Mouse (Mus musculus): Measurements from ENCODE around the gene Ugt1a6b.

Ugt1a6b gene

GRCm38 (mm10) chr1:88225741-88226140 is 122.7 kb downstream of the Ugt1a6b start:
- Histone ChIP-seq H3K4me3 (replicated peaks; ENCODE audit: low read length) (no peak overlapping the region), H3K27me3 (ENCODE audit: insufficient read depth, low read length) (0 out of 2 replicates have a peak, but pooled peaks cover 3% of the 10 kb centered on the region), H3K9me3 (ENCODE audit: low read length) (0 out of 2 replicates have a peak, but pooled peaks cover 6% of the 10 kb centered on the region), H3K36me3 (ENCODE audit: insufficient read depth, low read length) (no peaks in the 10 kb centered on the region), H3K4me1 (replicated peaks; ENCODE audit: low read depth, low read length) (no peaks in the 10 kb centered on the region)
- TF ChIP-seq CTCF (conservative IDR thresholded peaks at IDR 0.05; ENCODE audit: low read length) (no peak), POU5F1 (IDR thresholded peaks at IDR 0.05; ENCODE audit: borderline replicate concordance, low read length) (no peak), NANOG (IDR thresholded peaks at IDR 0.05; ENCODE audit: borderline replicate concordance, low read length) (no peak)

- H3K4me3 ChIP-seq (replicated peaks; ENCODE audit: low read length) = no peak within 1 kb of the TSS
- H3K27me3 ChIP-seq (ENCODE audit: insufficient read depth, low read length) = 0 out of 2 replicates have a peak, but pooled peaks cover 7% of the 10 kb centered on the region
- peaks cover 8% of the 10 kb centered on the region; the same call in 1 of the 2 replicates for H3K9me3 ChIP-seq (ENCODE audit: low read length)
- no peaks in the 10 kb centered on the region for H3K36me3 ChIP-seq (ENCODE audit: insufficient read depth, low read length)
- TF ChIP-seq NANOG (IDR thresholded peaks at IDR 0.05; ENCODE audit: borderline replicate concordance, low read length) = no peak
- no peak for TF ChIP-seq POU5F1 (IDR thresholded peaks at IDR 0.05; ENCODE audit: borderline replicate concordance, low read length)
- no peak for TF ChIP-seq CTCF (conservative IDR thresholded peaks at IDR 0.05; ENCODE audit: low read length)
- no peaks in the 10 kb centered on the region for H3K4me1 ChIP-seq (replicated peaks; ENCODE audit: low read depth, low read length)
These were observed 123.8 kb downstream of the Ugt1a6b start, which contains the start of gene Mroh2a for GRCm38 (mm10) chr1:88226670-88227379. Mroh2a (plus strand) TSS chr1:88226986.

- no peak for TF ChIP-seq CTCF (conservative IDR thresholded peaks at IDR 0.05; ENCODE audit: low read length)
- no peak for TF ChIP-seq POU5F1 (IDR thresholded peaks at IDR 0.05; ENCODE audit: borderline replicate concordance, low read length)
- TF ChIP-seq NANOG (IDR thresholded peaks at IDR 0.05; ENCODE audit: borderline replicate concordance, low read length) = no peak
- Histone ChIP-seq H3K4me3 (replicated peaks; ENCODE audit: low read length) (no peak overlapping the region), H3K36me3 (ENCODE audit: insufficient read depth, low read length) (no peaks in the 10 kb centered on the region), H3K9me3 (ENCODE audit: low read length) (peaks cover 12% of the 10 kb centered on the region; the same call in 1 of the 2 replicates), H3K4me1 (replicated peaks; ENCODE audit: low read depth, low read length) (no peaks in the 10 kb centered on the region), H3K27me3 (ENCODE audit: insufficient read depth, low read length) (0 out of 2 replicates have a peak, but pooled peaks cover 10% of the 10 kb centered on the region)
These were observed 124.4 kb downstream of the Ugt1a6b start for GRCm38 (mm10) chr1:88227482-88227881.

GRCm38 (mm10) chr1:88228121-88228520 is 125.1 kb downstream of the Ugt1a6b start:
- Histone ChIP-seq H3K27me3 (ENCODE audit: insufficient read depth, low read length) (peaks cover 12% of the 10 kb centered on the region; the same call in 1 of the 2 replicates), H3K36me3 (ENCODE audit: insufficient read depth, low read length) (no peaks in the 10 kb centered on the region), H3K4me3 (replicated peaks; ENCODE audit: low read length) (no peak overlapping the region), H3K9me3 (ENCODE audit: low read length) (peaks cover 16% of the 10 kb centered on the region; the same call in 1 of the 2 replicates), H3K4me1 (replicated peaks; ENCODE audit: low read depth, low read length) (no peaks in the 10 kb centered on the region)
- TF ChIP-seq NANOG (IDR thresholded peaks at IDR 0.05; ENCODE audit: borderline replicate concordance, low read length) (no peak), CTCF (conservative IDR thresholded peaks at IDR 0.05; ENCODE audit: low read length) (no peak), POU5F1 (IDR thresholded peaks at IDR 0.05; ENCODE audit: borderline replicate concordance, low read length) (no peak)

GRCm38 (mm10) chr1:88229566-88229965 is 126.5 kb downstream of the Ugt1a6b start:
- Histone ChIP-seq H3K27me3 (ENCODE audit: insufficient read depth, low read length) (peaks cover 15% of the 10 kb centered on the region; the same call in 1 of the 2 replicates), H3K36me3 (ENCODE audit: insufficient read depth, low read length) (no peaks in the 10 kb centered on the region), H3K9me3 (ENCODE audit: low read length) (peaks cover 16% of the 10 kb centered on the region; the same call in 1 of the 2 replicates), H3K4me3 (replicated peaks; ENCODE audit: low read length) (no peak overlapping the region), H3K4me1 (replicated peaks; ENCODE audit: low read depth, low read length) (no peaks in the 10 kb centered on the region)
- TF ChIP-seq NANOG (IDR thresholded peaks at IDR 0.05; ENCODE audit: borderline replicate concordance, low read length) (no peak), POU5F1 (IDR thresholded peaks at IDR 0.05; ENCODE audit: borderline replicate concordance, low read length) (no peak), CTCF (conservative IDR thresholded peaks at IDR 0.05; ENCODE audit: low read length) (no peak)

GRCm38 (mm10) chr1:88229986-88230385 is 126.9 kb downstream of the Ugt1a6b start:
- Histone ChIP-seq H3K4me3 (replicated peaks; ENCODE audit: low read length) (no peak overlapping the region), H3K4me1 (replicated peaks; ENCODE audit: low read depth, low read length) (no peaks in the 10 kb centered on the region), H3K27me3 (ENCODE audit: insufficient read depth, low read length) (peaks cover 17% of the 10 kb centered on the region; the same call in 1 of the 2 replicates), H3K36me3 (ENCODE audit: insufficient read depth, low read length) (no peaks in the 10 kb centered on the region), H3K9me3 (ENCODE audit: low read length) (peaks cover 20% of the 10 kb centered on the region)
- TF ChIP-seq NANOG (IDR thresholded peaks at IDR 0.05; ENCODE audit: borderline replicate concordance, low read length) (no peak), CTCF (conservative IDR thresholded peaks at IDR 0.05; ENCODE audit: low read length) (no peak), POU5F1 (IDR thresholded peaks at IDR 0.05; ENCODE audit: borderline replicate concordance, low read length) (no peak)

- H3K36me3 ChIP-seq (ENCODE audit: insufficient read depth, low read length) = no peaks in the 10 kb centered on the region
- H3K4me1 ChIP-seq (replicated peaks; ENCODE audit: low read depth, low read length) = no peaks in the 10 kb centered on the region
- no peak overlapping the region for H3K4me3 ChIP-seq (replicated peaks; ENCODE audit: low read length)
- TF ChIP-seq NANOG (IDR thresholded peaks at IDR 0.05; ENCODE audit: borderline replicate concordance, low read length) = no peak
- no peak for TF ChIP-seq CTCF (conservative IDR thresholded peaks at IDR 0.05; ENCODE audit: low read length)
- no peak for TF ChIP-seq POU5F1 (IDR thresholded peaks at IDR 0.05; ENCODE audit: borderline replicate concordance, low read length)
- peaks cover 20% of the 10 kb centered on the region; the same call in 1 of the 2 replicates for H3K27me3 ChIP-seq (ENCODE audit: insufficient read depth, low read length)
- H3K9me3 ChIP-seq (ENCODE audit: low read length) = peaks cover 24% of the 10 kb centered on the region
These were observed 127.4 kb downstream of the Ugt1a6b start for GRCm38 (mm10) chr1:88230421-88230820.

- Histone ChIP-seq H3K27me3 (ENCODE audit: insufficient read depth, low read length) (peaks cover 20% of the 10 kb centered on the region; the same call in 1 of the 2 replicates), H3K4me3 (replicated peaks; ENCODE audit: low read length) (no peak overlapping the region), H3K36me3 (ENCODE audit: insufficient read depth, low read length) (no peaks in the 10 kb centered on the region), H3K4me1 (replicated peaks; ENCODE audit: low read depth, low read length) (no peaks in the 10 kb centered on the region), H3K9me3 (ENCODE audit: low read length) (peaks cover 31% of the 10 kb centered on the region)
- TF ChIP-seq NANOG (IDR thresholded peaks at IDR 0.05; ENCODE audit: borderline replicate concordance, low read length) (no peak), POU5F1 (IDR thresholded peaks at IDR 0.05; ENCODE audit: borderline replicate concordance, low read length) (no peak), CTCF (conservative IDR thresholded peaks at IDR 0.05; ENCODE audit: low read length) (no peak)
These were observed 128.1 kb downstream of the Ugt1a6b start for GRCm38 (mm10) chr1:88230981-88231802.

Measured in E14TG2a.4 (cell line).